Mouse (Mus musculus): ENCODE results near the gene Abca4.

- no peak for TF ChIP-seq MYOG (IDR thresholded peaks at IDR 0.05; ENCODE audit: control insufficient read depth in 1 of 3, insufficient read depth in 1 of 3, insufficient read length in 2 of 3, low read depth in 2 of 3)
- no peak for TF ChIP-seq USF1 (IDR thresholded peaks at IDR 0.05; ENCODE audit: low read depth)
- TF ChIP-seq MYOD1 (IDR thresholded peaks at IDR 0.05; ENCODE audit: control insufficient read depth in 1 of 3, insufficient read length in 2 of 3, low read depth in 2 of 3), result no peak
These were observed 177.2 kb downstream of the Abca4 start for GRCm38 (mm10) chr3:122221240-122222036.

Data from myocyte (in vitro differentiated cells).